38 mouse cellular contexts compared by ENCODE assay signal in genomic region chr16:92355366-92355765, GRCm38 (mm10). TPM values are rescaled to one million over a fixed set of nuclear protein-coding genes. Genes with fewer than 3 reads are reported as not detected.
A peak's percentile ranks its signal among the peaks of the same experiment; 100 is the strongest.
DNase-seq lines count a peak whose midpoint lies in the region; ATAC-seq and TF ChIP-seq lines count a peak whose summit lies in the region.
"Had no signal": no experiment of that assay in that cellular context is flagged by ENCODE, and none has a peak within 500 bp of the region (broad histone marks: within the 10 kb centered on the region; RNA-seq: fewer than 3 reads in every experiment).

No protein-coding gene starts in this region.

- H3K4me2 ChIP-seq in heart, embryonic 15.5 days: 0 out of 2 replicates have a peak overlapping the region, but pooled peaks have one; percentile 53
- no peak overlapping the region for H3K4me2 ChIP-seq in liver, embryonic 12.5 days
- H3K4me2 ChIP-seq: forebrain, embryonic 12.5 days; hindbrain, embryonic 12.5 days; limb, embryonic 13.5 days; liver, embryonic 13.5 days; midbrain, embryonic 12.5 days; neural tube, embryonic 12.5 days had no signal

- no peaks in the 10 kb centered on the region for H3K36me3 ChIP-seq in heart, embryonic 10.5 days
- no peaks in the 10 kb centered on the region for H3K36me3 ChIP-seq in heart, adult 2 months (ENCODE audit: control insufficient read depth, insufficient read depth, low read length)
- no peaks in the 10 kb centered on the region for H3K36me3 ChIP-seq in heart, embryonic 15.5 days
- H3K36me3 ChIP-seq in liver, adult 2 months (ENCODE audit: control insufficient read depth, insufficient read depth, low read length): no peaks in the 10 kb centered on the region
- no peaks in the 10 kb centered on the region for H3K36me3 ChIP-seq in liver, embryonic 12.5 days
- H3K36me3 ChIP-seq: forebrain, embryonic 12.5 days; hindbrain, embryonic 12.5 days; limb, embryonic 13.5 days; liver, embryonic 13.5 days; midbrain, embryonic 12.5 days; neural tube, embryonic 12.5 days had no signal

- H3K27me3 ChIP-seq in heart, embryonic 10.5 days (ENCODE audit: insufficient read depth, poor library complexity, severe bottlenecking): no peaks in the 10 kb centered on the region
- H3K27me3 ChIP-seq in heart, adult 2 months (ENCODE audit: control insufficient read depth, insufficient read depth, low read length): no peaks in the 10 kb centered on the region
- H3K27me3 ChIP-seq in heart, embryonic 15.5 days: no peaks in the 10 kb centered on the region
- H3K27me3 ChIP-seq in liver, adult 2 months (ENCODE audit: control insufficient read depth, insufficient read depth, low read length): peaks cover 5% of the 10 kb centered on the region; the same call in 1 of the 2 replicates
- peaks cover 32% of the 10 kb centered on the region for H3K27me3 ChIP-seq in liver, embryonic 12.5 days (replicated peaks)
- H3K27me3 ChIP-seq: neural tube, embryonic 12.5 days had no signal

- DNase-seq in heart, embryonic 10.5 days (ENCODE audit: low spot score): no peak
- no peak for DNase-seq in heart, adult 2 months
- no peak for DNase-seq in heart, adult 18-20 months
- peak; percentile 17 for DNase-seq in liver, adult 2 months (ENCODE audit: extremely low read depth, low read depth, low spot score)
- no peak for DNase-seq in spleen, adult 18-20 months
- DNase-seq: adrenal gland, postnatal 14 days; cerebellum, adult 18-20 months; cerebellum, postnatal 10 days; gastrocnemius, postnatal 10 days; kidney, postnatal 25 days; liver, embryonic 13.5 days; lung, adult 18-20 months; lung, postnatal 4 days; right cerebral cortex, adult 18-20 months; thymus, postnatal 4 days had no signal

- peaks cover 57% of the 10 kb centered on the region for H3K4me1 ChIP-seq in heart, embryonic 10.5 days
- no peaks in the 10 kb centered on the region for H3K4me1 ChIP-seq in heart, adult 2 months (ENCODE audit: control insufficient read depth, insufficient read depth, low read length)
- H3K4me1 ChIP-seq in heart, embryonic 15.5 days (replicated peaks): peaks cover 47% of the 10 kb centered on the region
- no peaks in the 10 kb centered on the region for H3K4me1 ChIP-seq in liver, adult 2 months (ENCODE audit: control insufficient read depth, insufficient read depth, low read length)
- H3K4me1 ChIP-seq in liver, embryonic 12.5 days: peaks cover 19% of the 10 kb centered on the region

- TF ChIP-seq EP300 in heart, adult 2 months (IDR thresholded peaks at IDR 0.05; ENCODE audit: insufficient read depth, low read depth, low read length): no peak

- TF ChIP-seq CTCF in heart, adult 2 months (IDR thresholded peaks at IDR 0.05): no peak
- no peak for TF ChIP-seq CTCF in liver, adult 2 months (IDR thresholded peaks at IDR 0.05; ENCODE audit: low read depth, low read length)

- WGBS in heart, embryonic 10.5 days: 74% methylated on average over 5 of the region's 5 CpGs
- 58% methylated on average over 5 of the region's 5 CpGs for WGBS in heart, adult 2 months
- WGBS in heart, embryonic 15.5 days: 64% methylated on average over 5 of the region's 5 CpGs
- 73% methylated on average over 5 of the region's 5 CpGs for WGBS in liver, adult 2 months
- 39% methylated on average over 5 of the region's 5 CpGs for WGBS in liver, embryonic 12.5 days (ENCODE audit: insufficient replicate concordance)

- ATAC-seq in heart, embryonic 15.5 days (replicated peaks; ENCODE audit: insufficient number of reproducible peaks, insufficient read depth, low FRiP score, low read depth): no peak
- ATAC-seq in liver, embryonic 12.5 days: no peak
- ATAC-seq in common myeloid progenitor, adult 5-6 weeks (replicated peaks; ENCODE audit: low read depth, poor library complexity, severe bottlenecking): peak; percentile 26; the same call in 1 of the 2 replicates
- ATAC-seq: CD4-positive, CD25-positive, alpha-beta regulatory T cell, adult 4 months; hindbrain, postnatal 0 days; intestine, postnatal 0 days; lung, postnatal 0 days had no signal

- no peaks in the 10 kb centered on the region for H3K79me2 ChIP-seq in heart, adult 2 months (replicated peaks; ENCODE audit: control insufficient read depth, insufficient read depth, low read length)
- no peaks in the 10 kb centered on the region for H3K79me2 ChIP-seq in liver, adult 2 months (ENCODE audit: control insufficient read depth, insufficient read depth, low read length)

- intact Hi-C loops in heart, adult 2 months (cut with DNase I): no loop called here

- TF ChIP-seq POLR2A in heart, adult 2 months (IDR thresholded peaks at IDR 0.05; ENCODE audit: insufficient read depth, low read depth, low read length): no peak
- TF ChIP-seq POLR2A in liver, adult 2 months (IDR thresholded peaks at IDR 0.05; ENCODE audit: extremely low read depth, insufficient read depth, low read length): no peak

- H3K9ac ChIP-seq in heart, adult 2 months (ENCODE audit: low read depth, low read length): no peak overlapping the region
- 0 out of 2 replicates have a peak overlapping the region, but pooled peaks have one; percentile 29 for H3K9ac ChIP-seq in heart, embryonic 15.5 days
- H3K9ac ChIP-seq in liver, adult 2 months (ENCODE audit: low read depth, low read length): no peak overlapping the region
- H3K9ac ChIP-seq in liver, embryonic 12.5 days: no peak overlapping the region
- H3K9ac ChIP-seq: forebrain, embryonic 12.5 days; hindbrain, embryonic 12.5 days; liver, embryonic 13.5 days; midbrain, embryonic 12.5 days; neural tube, embryonic 12.5 days had no signal

- no peak overlapping the region for H3K4me3 ChIP-seq in heart, embryonic 10.5 days
- no peak overlapping the region for H3K4me3 ChIP-seq in heart, adult 2 months
- H3K4me3 ChIP-seq in heart, embryonic 15.5 days: no peak overlapping the region
- no peak overlapping the region for H3K4me3 ChIP-seq in liver, adult 2 months (ENCODE audit: insufficient read depth, low read depth, low read length)
- no peak overlapping the region for H3K4me3 ChIP-seq in liver, embryonic 12.5 days
- H3K4me3 ChIP-seq: erythroblast, embryonic 14.5 days; forebrain, embryonic 12.5 days; hindbrain, embryonic 12.5 days; layer of hippocampus, adult 2 months; limb, embryonic 13.5 days; liver, embryonic 13.5 days; megakaryocyte, embryonic 14.5 days; midbrain, embryonic 12.5 days; myocyte; neural tube, embryonic 12.5 days had no signal

- H3K27ac ChIP-seq in heart, embryonic 10.5 days: peak overlapping the region; percentile 86
- H3K27ac ChIP-seq in heart, adult 2 months: no peak overlapping the region
- H3K27ac ChIP-seq in heart, embryonic 15.5 days: peak overlapping the region; percentile 78
- H3K27ac ChIP-seq in liver, adult 2 months (replicated peaks; ENCODE audit: insufficient read depth, low read depth, low read length): no peak overlapping the region
- no peak overlapping the region for H3K27ac ChIP-seq in liver, embryonic 12.5 days
- H3K27ac ChIP-seq: forebrain, embryonic 12.5 days; hindbrain, embryonic 12.5 days; hindbrain, postnatal 0 days; layer of hippocampus, adult 2 months; limb, embryonic 13.5 days; liver, embryonic 13.5 days; midbrain, embryonic 12.5 days; neural tube, embryonic 12.5 days had no signal

- H3K9me3 ChIP-seq in heart, embryonic 10.5 days: no peaks in the 10 kb centered on the region
- H3K9me3 ChIP-seq in heart, embryonic 15.5 days (replicated peaks): no peaks in the 10 kb centered on the region
- no peaks in the 10 kb centered on the region for H3K9me3 ChIP-seq in liver, embryonic 12.5 days (replicated peaks)
- H3K9me3 ChIP-seq: forebrain, embryonic 12.5 days; hindbrain, embryonic 12.5 days; limb, embryonic 13.5 days; liver, embryonic 13.5 days; megakaryocyte, embryonic 14.5 days; midbrain, embryonic 12.5 days; neural tube, embryonic 12.5 days had no signal

RNA-seq across cellular contexts. Expression of gene Kcne1, which starts 3.9 kb away (rescaled TPM):
- polyA plus RNA-seq in heart, embryonic 10.5 days (2016; fragmentation: Nextera tagmentation; extraction: Ambion mirVana): 21.3 and 54.9 TPM in 2 replicates
- 10 to 100 TPM in 1 of 2 experiments, 1 to 10 TPM in 1; 6.9 to 11.6 TPM for total RNA-seq in heart, adult 2 months (2021)
- 34.8 and 36.5 TPM in 2 replicates for polyA plus RNA-seq in heart, adult 2 months (2012; rRNA removed)
- 120 and 162 TPM in 2 replicates for polyA plus RNA-seq in heart, embryonic 15.5 days (2015; fragmentation: Nextera tagmentation; extraction: Ambion mirVana)
- 1 to 10 TPM; 7.1 to 7.8 TPM for total RNA-seq in heart, adult 18-20 months (2021)
- total RNA-seq in liver, adult 2 months (2014; rRNA removed): not detected in 2 replicates
- not detected in 2 replicates for polyA plus RNA-seq in liver, adult 2 months (2012; rRNA removed)
- polyA plus RNA-seq in liver, embryonic 12.5 days (2016; fragmentation: Nextera tagmentation; extraction: Ambion mirVana): 0.41 TPM in 1 of 2 replicates, not detected in the other
- not detected in 2 replicates for total RNA-seq in common myeloid progenitor, adult 5-6 weeks (2017)
- total RNA-seq: adrenal gland, postnatal 14 days; gastrocnemius, postnatal 10 days; layer of hippocampus, adult 2 months; layer of hippocampus, postnatal 25 days; left cerebral cortex, postnatal 36 days had no signal
- polyA plus RNA-seq: CD4-positive, CD25-positive, alpha-beta regulatory T cell, adult 4 months; cortical plate, adult 2 months; erythroblast, embryonic 14.5 days; intestine, postnatal 0 days; midbrain, embryonic 12.5 days; midbrain, postnatal 0 days; myocyte; neural tube, embryonic 12.5 days; spleen, adult 2 months had no signal

RNA-seq across cellular contexts. Expression of gene Fam243, which starts 34.1 kb away (rescaled TPM):
- polyA plus RNA-seq in heart, embryonic 10.5 days (2016; fragmentation: Nextera tagmentation; extraction: Ambion mirVana): 0.10 TPM in 1 of 2 replicates, not detected in the other
- 1 to 10 TPM in 1 of 2 experiments, under 1 TPM in 1; 0.78 to 1.2 TPM for total RNA-seq in heart, adult 2 months (2021)
- polyA plus RNA-seq in heart, adult 2 months (2012; rRNA removed): 0.14 and 0.20 TPM in 2 replicates
- polyA plus RNA-seq in heart, embryonic 15.5 days (2015; fragmentation: Nextera tagmentation; extraction: Ambion mirVana): not detected in 2 replicates
- total RNA-seq in heart, adult 18-20 months (2021): 1 to 10 TPM in 1 of 2 experiments, under 1 TPM in 1; 0.87 to 1.1 TPM
- not detected in 2 replicates for total RNA-seq in liver, adult 2 months (2014; rRNA removed)
- not detected in 2 replicates for polyA plus RNA-seq in liver, adult 2 months (2012; rRNA removed)
- polyA plus RNA-seq in liver, embryonic 12.5 days (2016; fragmentation: Nextera tagmentation; extraction: Ambion mirVana): not detected in 2 replicates
- not detected in 2 replicates for total RNA-seq in common myeloid progenitor, adult 5-6 weeks (2017)
- total RNA-seq: adrenal gland, postnatal 14 days; gastrocnemius, postnatal 10 days; hindbrain, postnatal 0 days; layer of hippocampus, adult 2 months; layer of hippocampus, postnatal 25 days; left cerebral cortex, adult 8-10 months; left cerebral cortex, postnatal 36 days; midbrain, postnatal 0 days had no signal
- polyA plus RNA-seq: CD4-positive, CD25-positive, alpha-beta regulatory T cell, adult 4 months; cortical plate, adult 2 months; embryonic facial prominence, embryonic 14.5 days; erythroblast, embryonic 14.5 days; forebrain, embryonic 12.5 days; hindbrain, postnatal 0 days; intestine, postnatal 0 days; limb, embryonic 13.5 days; liver, embryonic 13.5 days; lung, postnatal 0 days; midbrain, embryonic 12.5 days; midbrain, postnatal 0 days; myocyte; neural tube, embryonic 12.5 days; spleen, adult 2 months had no signal

RNA-seq across cellular contexts. Expression of gene Smim11, which starts 54.3 kb away (rescaled TPM):
- 114 and 117 TPM in 2 replicates for polyA plus RNA-seq in heart, embryonic 10.5 days (2016; fragmentation: Nextera tagmentation; extraction: Ambion mirVana)
- total RNA-seq in heart, adult 2 months (2021): 10 to 100 TPM; 76.1 to 89.9 TPM
- polyA plus RNA-seq in heart, adult 2 months (2012; rRNA removed): 46.9 and 55.4 TPM in 2 replicates
- 100 and 145 TPM in 2 replicates for polyA plus RNA-seq in heart, embryonic 15.5 days (2015; fragmentation: Nextera tagmentation; extraction: Ambion mirVana)
- 10 to 100 TPM; 80.8 to 88.3 TPM for total RNA-seq in heart, adult 18-20 months (2021)
- 17.4 and 22.3 TPM in 2 replicates for total RNA-seq in liver, adult 2 months (2014; rRNA removed)
- 13.6 and 19.2 TPM in 2 replicates for polyA plus RNA-seq in liver, adult 2 months (2012; rRNA removed)
- polyA plus RNA-seq in liver, embryonic 12.5 days (2016; fragmentation: Nextera tagmentation; extraction: Ambion mirVana): 76.4 and 76.8 TPM in 2 replicates
- 144 and 171 TPM in 2 replicates for total RNA-seq in common myeloid progenitor, adult 5-6 weeks (2017)

Comparison
In these comparisons a context has a peak if more than half of its experiments do, and no peak if none do; other contexts are left out.
1. H3K27ac ChIP-seq: peak in heart, embryonic 10.5 days (single experiment) and heart, embryonic 15.5 days (single experiment); none in heart, adult 2 months (single experiment), liver, adult 2 months (single experiment) and liver, embryonic 12.5 days (single experiment).
2. RNA of gene Kcne1, which starts 3.9 kb away (polyA plus RNA-seq): 120 to 162 TPM in heart, embryonic 15.5 days, 34.8 to 36.5 TPM in heart, adult 2 months and 21.3 to 54.9 TPM in heart, embryonic 10.5 days; not detected in liver, adult 2 months and 0.41 TPM in liver, embryonic 12.5 days; every median in the first group is over 10 times any median in the second.